Mouse (Mus musculus) myocyte (in vitro differentiated cells): ENCODE measurements at regions not wholly inside any gene's neighbourhood (a gene's known extent, or its start where the extent isn't known, plus 50 kb on each side); places are given as distances from the start of the nearest gene placed in this dataset.

ENCODE experiments used
- H3K27me3 ChIP-seq: one replicate; pipeline ENCODE4 v1.6.1; 2011; ENCODE audit not compliant: control insufficient read depth, insufficient read depth, insufficient read length
- H3K36me3 ChIP-seq: one replicate; pipeline ENCODE4 v1.6.1; 2011; ENCODE audit not compliant: control insufficient read depth, insufficient read depth
- H3K4me2 ChIP-seq: one replicate; pipeline ENCODE4 v1.6.1; 2011; ENCODE audit warnings: low read depth, control low read depth
- H3K4me3 ChIP-seq: one replicate; pipeline ENCODE4 v1.5.1; 2011; ENCODE audit warnings: mild to moderate bottlenecking, control low read depth, moderate library complexity
- H3K79me2 ChIP-seq: one replicate; pipeline ENCODE4 v1.6.1; 2011; ENCODE audit not compliant: control insufficient read depth, insufficient read depth
- H3ac ChIP-seq: one replicate; pipeline ENCODE4 v1.6.1; 2011; ENCODE audit not compliant: control insufficient read depth, insufficient read length
- CEBPB ChIP-seq: IDR thresholded peaks from 2 replicates; pipeline ENCODE4 v1.6.1; 2011; ENCODE audit warnings: mild to moderate bottlenecking, moderate library complexity; ENCODE audit not compliant: poor library complexity, insufficient read depth, severe bottlenecking
- E2F4 ChIP-seq: IDR thresholded peaks from one replicate; pipeline ENCODE4 v1.6.1; 2011; ENCODE audit warnings: mild to moderate bottlenecking, control low read depth, moderate library complexity; ENCODE audit not compliant: insufficient read depth
- MAX ChIP-seq: IDR thresholded peaks from one replicate; pipeline ENCODE4 v1.6.1; 2011; ENCODE audit warnings: low read depth, mild to moderate bottlenecking, control low read depth
- MYOD1 ChIP-seq, 3 experiments: IDR thresholded peaks; one replicate each; pipeline ENCODE4 v1.6.1; 2011; ENCODE audit warnings: control low read depth in 2 of 3, low read depth in 2 of 3, mild to moderate bottlenecking in 2 of 3, moderate library complexity in 1 of 3; ENCODE audit not compliant: insufficient read length in 2 of 3, control insufficient read depth in 1 of 3
- MYOG ChIP-seq, 3 experiments: IDR thresholded peaks; one replicate each; pipeline ENCODE4 v1.6.1; 2011; ENCODE audit warnings: control low read depth in 2 of 3, low read depth in 2 of 3, mild to moderate bottlenecking in 2 of 3; ENCODE audit not compliant: insufficient read length in 2 of 3, control insufficient read depth in 1 of 3, insufficient read depth in 1 of 3
- POLR2A ChIP-seq: IDR thresholded peaks from one replicate; pipeline ENCODE4 v1.6.1; 2011; ENCODE audit warnings: low read depth, mild to moderate bottlenecking, control low read depth, moderate library complexity; ENCODE audit not compliant: insufficient read length
- POLR2AphosphoS2 ChIP-seq: IDR thresholded peaks from one replicate; pipeline ENCODE4 v1.6.1; 2011; ENCODE audit warnings: low read depth, control low read depth; ENCODE audit not compliant: insufficient read length
- REST ChIP-seq: IDR thresholded peaks from one replicate; pipeline ENCODE4 v1.6.1; 2011; ENCODE audit warnings: mild to moderate bottlenecking, control low read depth, moderate library complexity; ENCODE audit not compliant: insufficient read depth, insufficient read length
- SRF ChIP-seq: IDR thresholded peaks from one replicate; pipeline ENCODE4 v1.6.1; 2011; ENCODE audit warnings: low read depth; ENCODE audit not compliant: control insufficient read depth, insufficient read length
- TCF12 ChIP-seq: IDR thresholded peaks from one replicate; pipeline ENCODE4 v1.6.1; 2011; ENCODE audit warnings: mild to moderate bottlenecking, control low read depth; ENCODE audit not compliant: poor library complexity, insufficient read depth, severe bottlenecking
- TCF3 ChIP-seq: IDR thresholded peaks from one replicate; pipeline ENCODE4 v1.6.1; 2011; ENCODE audit warnings: low read depth, control low read depth; ENCODE audit not compliant: insufficient read length
- USF1 ChIP-seq: IDR thresholded peaks from one replicate; pipeline ENCODE4 v1.6.1; 2011; ENCODE audit warnings: low read depth, mild to moderate bottlenecking, control low read depth, moderate library complexity

DNA sequence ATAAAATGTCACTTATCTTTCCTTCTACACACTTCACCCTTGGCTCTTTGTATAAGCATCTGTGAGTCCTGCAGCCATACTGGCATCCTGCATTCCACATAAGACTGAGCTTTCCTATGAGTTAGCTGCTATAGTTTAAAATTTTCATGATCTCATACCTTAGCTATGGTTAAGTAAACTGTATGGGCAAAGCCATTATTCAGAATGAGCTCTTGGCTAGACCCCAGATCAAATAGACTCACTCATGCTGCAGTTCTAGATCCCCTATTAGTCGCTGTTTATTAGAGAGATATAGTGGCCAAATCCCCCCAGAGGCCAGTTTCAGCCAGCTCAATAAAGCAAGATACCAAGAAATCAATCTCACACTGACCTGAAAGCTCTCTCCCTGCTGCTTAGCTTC lies 110.9 kb upstream of the Dap start:
- H3K4me3 ChIP-seq, result no peak overlapping the region
- no peak for TF ChIP-seq E2F4
- no peak for TF ChIP-seq POLR2A
- TF ChIP-seq MYOD1 (IDR thresholded peaks at IDR 0.05; ENCODE audit: control insufficient read depth in 1 of 3, insufficient read length in 2 of 3, low read depth in 2 of 3), result no peak
- TF ChIP-seq MAX, result no peak
- TF ChIP-seq USF1, result no peak
- TF ChIP-seq REST, result no peak
- TF ChIP-seq POLR2AphosphoS2, result no peak
- H3K27me3 ChIP-seq, result no peaks in the 10 kb centered on the region
- H3K4me2 ChIP-seq, result no peak overlapping the region
- H3ac ChIP-seq, result no peak overlapping the region
- H3K36me3 ChIP-seq, result no peaks in the 10 kb centered on the region
- no peaks in the 10 kb centered on the region for H3K79me2 ChIP-seq

DNA sequence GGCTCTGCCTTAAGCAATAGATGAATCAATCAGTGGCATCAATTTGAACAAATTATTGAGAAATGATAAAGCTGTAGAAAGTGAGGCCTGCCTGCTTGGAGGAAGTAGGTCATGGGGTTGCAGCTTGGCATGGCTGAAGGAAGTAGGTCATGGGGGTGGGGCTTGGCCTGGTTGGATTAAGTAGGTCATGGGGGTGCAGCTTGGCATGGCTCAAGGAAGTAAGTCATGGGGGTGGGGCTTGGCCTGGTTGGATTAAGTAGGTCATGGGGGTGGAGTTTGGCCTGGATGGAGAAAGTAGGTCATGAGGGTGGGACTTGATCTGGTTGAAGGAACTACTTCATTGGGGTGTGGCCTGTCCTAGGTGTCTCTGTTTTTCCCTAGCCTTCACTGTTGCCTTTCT lies 106.8 kb upstream of the Dap start:
- no peaks in the 10 kb centered on the region for H3K27me3 ChIP-seq
- TF ChIP-seq TCF12, result no peak
- TF ChIP-seq TCF3, result no peak
- no peak for TF ChIP-seq REST
- TF ChIP-seq E2F4, result no peak
- no peak for TF ChIP-seq MYOD1 (IDR thresholded peaks at IDR 0.05; ENCODE audit: control insufficient read depth in 1 of 3, insufficient read length in 2 of 3, low read depth in 2 of 3)
- no peak for TF ChIP-seq POLR2AphosphoS2
- TF ChIP-seq MYOG (IDR thresholded peaks at IDR 0.05; ENCODE audit: control insufficient read depth in 1 of 3, insufficient read depth in 1 of 3, insufficient read length in 2 of 3, low read depth in 2 of 3), result no peak
- no peaks in the 10 kb centered on the region for H3K36me3 ChIP-seq
- no peak overlapping the region for H3K4me2 ChIP-seq
- H3K79me2 ChIP-seq, result no peaks in the 10 kb centered on the region
- no peak overlapping the region for H3K4me3 ChIP-seq
- H3ac ChIP-seq, result no peak overlapping the region

DNA sequence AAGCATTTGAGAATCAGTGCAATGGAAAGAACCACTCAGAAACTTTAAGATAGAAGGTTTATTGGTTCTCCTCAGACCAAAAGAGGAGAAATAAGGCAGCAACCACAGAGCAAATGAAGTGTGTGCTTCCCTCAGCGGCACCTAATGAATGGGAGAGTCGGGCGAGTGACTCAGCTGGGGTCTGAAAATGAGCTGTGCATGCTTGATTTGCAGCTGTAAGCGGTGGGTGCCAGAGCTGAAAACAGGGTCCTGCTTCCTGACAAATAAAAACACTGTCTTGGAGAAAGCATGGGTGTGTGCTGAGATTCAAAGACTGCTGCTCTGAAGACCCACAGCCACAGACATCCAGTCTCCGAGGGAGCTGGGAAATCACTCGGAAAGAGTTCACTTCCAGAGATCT lies 104.0 kb upstream of the Dap start:
- Histone ChIP-seq H3K36me3 (no peaks in the 10 kb centered on the region), H3K27me3 (no peaks in the 10 kb centered on the region), H3K79me2 (no peaks in the 10 kb centered on the region), H3ac (no peak overlapping the region), H3K4me2 (no peak overlapping the region), H3K4me3 (no peak overlapping the region)
- TF ChIP-seq E2F4 (no peak), SRF (no peak), CEBPB (no peak), MYOG (IDR thresholded peaks at IDR 0.05; ENCODE audit: control insufficient read depth in 1 of 3, insufficient read depth in 1 of 3, insufficient read length in 2 of 3, low read depth in 2 of 3) (no peak), USF1 (no peak), MYOD1 (IDR thresholded peaks at IDR 0.05; ENCODE audit: control insufficient read depth in 1 of 3, insufficient read length in 2 of 3, low read depth in 2 of 3) (no peak)

DNA sequence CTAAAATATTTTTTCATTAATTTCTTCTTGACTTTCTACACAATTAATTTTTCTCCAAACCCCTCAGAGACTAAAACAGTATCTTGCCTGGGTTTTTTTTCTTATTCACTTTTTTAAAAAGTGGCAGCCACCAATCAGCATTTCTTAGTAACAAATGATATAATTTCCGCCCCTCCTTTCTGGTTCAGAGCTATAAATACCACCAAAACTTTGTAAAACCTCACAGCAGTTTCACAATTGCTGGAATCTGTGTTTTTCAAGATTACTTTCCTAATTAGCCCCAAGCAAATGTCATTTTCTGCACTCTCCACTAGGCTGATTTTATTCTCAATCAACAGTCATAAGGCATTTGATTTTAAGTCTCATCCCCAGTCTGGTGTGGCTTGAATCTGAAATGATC lies 98.3 kb upstream of the Dap start:
- H3K79me2 ChIP-seq, result no peaks in the 10 kb centered on the region
- TF ChIP-seq REST, result no peak
- no peak for TF ChIP-seq POLR2AphosphoS2
- TF ChIP-seq CEBPB, result no peak
- no peak for TF ChIP-seq TCF12
- no peak for TF ChIP-seq SRF
- no peak for TF ChIP-seq POLR2A
- TF ChIP-seq MYOD1 (IDR thresholded peaks at IDR 0.05; ENCODE audit: control insufficient read depth in 1 of 3, insufficient read length in 2 of 3, low read depth in 2 of 3), result no peak
- no peak for TF ChIP-seq E2F4
- no peak for TF ChIP-seq USF1
- no peak for TF ChIP-seq MAX
- no peak for TF ChIP-seq TCF3
- TF ChIP-seq MYOG (IDR thresholded peaks at IDR 0.05; ENCODE audit: control insufficient read depth in 1 of 3, insufficient read depth in 1 of 3, insufficient read length in 2 of 3, low read depth in 2 of 3), result no peak
- H3K27me3 ChIP-seq, result no peaks in the 10 kb centered on the region
- H3K4me2 ChIP-seq, result no peak overlapping the region
- H3ac ChIP-seq, result no peak overlapping the region
- no peak overlapping the region for H3K4me3 ChIP-seq
- H3K36me3 ChIP-seq, result no peaks in the 10 kb centered on the region

DNA sequence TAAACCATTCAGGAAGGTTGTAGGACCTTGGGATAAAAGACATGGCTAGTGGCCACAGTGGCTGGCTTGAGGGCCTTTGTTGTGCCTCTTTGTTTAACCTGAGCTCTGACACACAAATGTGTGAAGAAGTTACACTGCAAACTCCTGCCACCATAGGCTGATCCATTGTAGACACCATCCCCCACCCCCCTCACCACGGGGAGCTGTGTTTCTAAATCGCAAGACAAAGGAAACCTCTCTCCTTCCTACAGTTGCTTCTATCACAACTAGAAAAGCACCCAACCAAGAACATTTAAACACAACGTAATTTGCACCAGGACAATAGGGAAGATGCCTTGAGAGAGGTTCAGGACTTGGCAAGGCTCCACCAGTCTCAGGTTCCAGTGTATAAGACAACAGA lies 97.1 kb upstream of the Dap start:
- H3K4me2 ChIP-seq, result no peak overlapping the region
- no peaks in the 10 kb centered on the region for H3K27me3 ChIP-seq
- H3K4me3 ChIP-seq, result no peak overlapping the region
- H3K79me2 ChIP-seq, result no peaks in the 10 kb centered on the region
- no peak overlapping the region for H3ac ChIP-seq
- no peaks in the 10 kb centered on the region for H3K36me3 ChIP-seq
- no peak for TF ChIP-seq USF1
- TF ChIP-seq REST, result no peak
- no peak for TF ChIP-seq CEBPB
- no peak for TF ChIP-seq E2F4
- TF ChIP-seq TCF3, result no peak
- no peak for TF ChIP-seq MYOD1 (IDR thresholded peaks at IDR 0.05; ENCODE audit: control insufficient read depth in 1 of 3, insufficient read length in 2 of 3, low read depth in 2 of 3)
- TF ChIP-seq TCF12, result no peak
- no peak for TF ChIP-seq POLR2A
- no peak for TF ChIP-seq MYOG (IDR thresholded peaks at IDR 0.05; ENCODE audit: control insufficient read depth in 1 of 3, insufficient read depth in 1 of 3, insufficient read length in 2 of 3, low read depth in 2 of 3)
- TF ChIP-seq POLR2AphosphoS2, result no peak
- no peak for TF ChIP-seq SRF
- TF ChIP-seq MAX, result no peak
